ENCODE assay signal across 25 mouse cellular contexts in genomic region chr5:112533312-112534075, GRCm38 (mm10). TPM values are rescaled to one million over a fixed set of nuclear protein-coding genes. Genes with fewer than 3 reads are reported as not detected.
DNase-seq lines count a peak whose midpoint lies in the region; ATAC-seq lines count a peak whose summit lies in the region.
"Had no signal": no experiment of that assay in that cellular context is flagged by ENCODE, and none has a peak within 500 bp of the region (broad histone marks: within the 10 kb centered on the region; RNA-seq: fewer than 3 reads in every experiment).

No protein-coding gene starts in this region.

- ATAC-seq in hindbrain, embryonic 16.5 days: no peak
- no peak for ATAC-seq in hindbrain, embryonic 14.5 days (ENCODE audit: low FRiP score)
- 0 out of 2 replicates have a peak, but pooled peaks have one; percentile 4 for ATAC-seq in neural tube, embryonic 15.5 days (ENCODE audit: low FRiP score)

- H3K4me2 ChIP-seq in hindbrain, embryonic 16.5 days (ENCODE audit: low read length): no peak overlapping the region
- no peak overlapping the region for H3K4me2 ChIP-seq in hindbrain, embryonic 14.5 days (replicated peaks)
- no peak overlapping the region for H3K4me2 ChIP-seq in neural tube, embryonic 15.5 days
- H3K4me2 ChIP-seq: embryonic facial prominence, embryonic 15.5 days; heart, embryonic 12.5 days; limb, embryonic 13.5 days; liver, embryonic 13.5 days; lung, embryonic 14.5 days; stomach, embryonic 15.5 days had no signal

- WGBS in hindbrain, embryonic 16.5 days: 46% methylated on average over 16 of the region's 16 CpGs
- 55% methylated on average over 16 of the region's 16 CpGs for WGBS in hindbrain, embryonic 14.5 days
- WGBS in neural tube, embryonic 15.5 days: 50% methylated on average over 16 of the region's 16 CpGs

- no peak overlapping the region for H3K4me3 ChIP-seq in hindbrain, embryonic 16.5 days (ENCODE audit: low read length)
- no peak overlapping the region for H3K4me3 ChIP-seq in hindbrain, embryonic 14.5 days (replicated peaks; ENCODE audit: low read length)
- no peak overlapping the region for H3K4me3 ChIP-seq in neural tube, embryonic 15.5 days (replicated peaks)
- H3K4me3 ChIP-seq: embryonic facial prominence, embryonic 15.5 days; heart, embryonic 12.5 days; limb, embryonic 13.5 days; liver, embryonic 13.5 days; myocyte; stomach, embryonic 15.5 days had no signal

- H3K9ac ChIP-seq in hindbrain, embryonic 16.5 days (ENCODE audit: low read depth, low read length): no peak overlapping the region
- H3K9ac ChIP-seq in hindbrain, embryonic 14.5 days: no peak overlapping the region
- H3K9ac ChIP-seq in neural tube, embryonic 15.5 days (replicated peaks): no peak overlapping the region
- H3K9ac ChIP-seq: embryonic facial prominence, embryonic 15.5 days; heart, embryonic 12.5 days; limb, embryonic 13.5 days; liver, embryonic 13.5 days; lung, embryonic 14.5 days; stomach, embryonic 15.5 days had no signal

- peak; percentile 44 for DNase-seq in cerebellum, adult 8-10 months
- no peak for DNase-seq in cerebellum, postnatal 4 days (ENCODE audit: low spot score in 2 of 2)
- no peak for DNase-seq in hindbrain, embryonic 14.5 days (ENCODE audit: low spot score)
- no peak for DNase-seq in neural tube, embryonic 10.5 days (ENCODE audit: extremely low spot score, low spot score)
- no peak for DNase-seq in ovary, adult 18-20 months (ENCODE audit: low spot score)
- DNase-seq in gastrocnemius, postnatal 25 days: no peak
- DNase-seq: adrenal gland, adult 2 months; heart, adult 11 months; heart, postnatal 14 days; kidney, adult 11 months; layer of hippocampus, postnatal 36 days; liver, embryonic 13.5 days; lung, embryonic 14.5 days; lung, postnatal 36 days; right cerebral cortex, postnatal 25 days; thymus, adult 18-20 months had no signal

- H3K27ac ChIP-seq in hindbrain, embryonic 16.5 days (ENCODE audit: low read depth, low read length): peak overlapping the region; percentile 51; the same call in 1 of the 2 replicates
- no peak overlapping the region for H3K27ac ChIP-seq in hindbrain, embryonic 14.5 days
- no peak overlapping the region for H3K27ac ChIP-seq in neural tube, embryonic 15.5 days (replicated peaks)
- H3K27ac ChIP-seq: embryonic facial prominence, embryonic 15.5 days; limb, embryonic 13.5 days; liver, embryonic 13.5 days; stomach, embryonic 15.5 days had no signal

- no peaks in the 10 kb centered on the region for H3K36me3 ChIP-seq in hindbrain, embryonic 16.5 days (ENCODE audit: control insufficient read depth, insufficient read depth, low read length)
- 0 out of 2 replicates have a peak, but pooled peaks cover 4% of the 10 kb centered on the region for H3K36me3 ChIP-seq in hindbrain, embryonic 14.5 days (replicated peaks; ENCODE audit: control insufficient read depth, insufficient read depth)
- H3K36me3 ChIP-seq in neural tube, embryonic 15.5 days: 0 out of 2 replicates have a peak, but pooled peaks cover 3% of the 10 kb centered on the region
- H3K36me3 ChIP-seq: embryonic facial prominence, embryonic 15.5 days; heart, embryonic 12.5 days; limb, embryonic 13.5 days; liver, embryonic 13.5 days; stomach, embryonic 15.5 days had no signal

- no peaks in the 10 kb centered on the region for H3K9me3 ChIP-seq in hindbrain, embryonic 16.5 days (ENCODE audit: control insufficient read depth, low read length)
- H3K9me3 ChIP-seq in hindbrain, embryonic 14.5 days (ENCODE audit: control insufficient read depth, low read length): no peaks in the 10 kb centered on the region
- no peaks in the 10 kb centered on the region for H3K9me3 ChIP-seq in neural tube, embryonic 15.5 days (replicated peaks)
- H3K9me3 ChIP-seq: embryonic facial prominence, embryonic 15.5 days; stomach, embryonic 15.5 days had no signal

- H3K27me3 ChIP-seq in hindbrain, embryonic 16.5 days (replicated peaks; ENCODE audit: control insufficient read depth, insufficient read depth, low read length): no peaks in the 10 kb centered on the region
- no peaks in the 10 kb centered on the region for H3K27me3 ChIP-seq in hindbrain, embryonic 14.5 days (ENCODE audit: control insufficient read depth, insufficient read depth, low read length)
- H3K27me3 ChIP-seq in neural tube, embryonic 15.5 days (replicated peaks): no peaks in the 10 kb centered on the region
- H3K27me3 ChIP-seq: embryonic facial prominence, embryonic 15.5 days; stomach, embryonic 15.5 days had no signal

- H3K4me1 ChIP-seq in hindbrain, embryonic 16.5 days (ENCODE audit: control insufficient read depth, insufficient read depth, low read depth, low read length): peaks cover 14% of the 10 kb centered on the region
- peaks cover 16% of the 10 kb centered on the region for H3K4me1 ChIP-seq in hindbrain, embryonic 14.5 days (replicated peaks; ENCODE audit: control insufficient read depth, insufficient read depth, low read length)
- peaks cover 30% of the 10 kb centered on the region for H3K4me1 ChIP-seq in neural tube, embryonic 15.5 days
- H3K4me1 ChIP-seq: liver, embryonic 13.5 days; stomach, embryonic 15.5 days had no signal

RNA-seq across cellular contexts. Expression of gene Sez6l, which starts 43.5 kb away (rescaled TPM):
- polyA plus RNA-seq in hindbrain, embryonic 16.5 days (2015; fragmentation: Nextera tagmentation; extraction: Ambion mirVana): 42.8 and 52.7 TPM in 2 replicates
- polyA plus RNA-seq in hindbrain, embryonic 14.5 days (2014; fragmentation: Nextera tagmentation; extraction: Ambion mirVana): 35.5 and 38.0 TPM in 2 replicates
- polyA plus RNA-seq in neural tube, embryonic 15.5 days (2015; fragmentation: Nextera tagmentation; extraction: Ambion mirVana): 26.7 and 32.5 TPM in 2 replicates
- total RNA-seq in gastrocnemius, postnatal 25 days (2021): not detected
- total RNA-seq: megakaryocyte-erythroid progenitor cell, adult 5-6 weeks; neutrophil, adult 5-6 weeks had no signal
- polyA plus RNA-seq: myocyte had no signal
